Mouse (Mus musculus) heart, embryonic 13.5 days (tissue): ENCODE measurements around the gene Bri3. TPM values are rescaled to one million over a fixed set of nuclear protein-coding genes. Genes with fewer than 3 reads are reported as not detected.
"Not testable (repeated sequence)": the region's sequence is repeated elsewhere in the genome, so short reads cannot be mapped to it uniquely, and the experiment has no call there.

Experiments
- ATAC-seq: fragments of 200-750 bp; cut with Nextera tagmentation; 2 replicates; pipeline ENCODE4 v1.8.0; 2017; ENCODE audit warnings: moderate TSS enrichment; ENCODE audit not compliant: insufficient number of reproducible peaks, low FRiP score, low TSS enrichment; ENCODE audit errors: extremely low read depth
- H3K27ac ChIP-seq: fragments of 300-500 bp; sonication (generic); replicated peaks from 2 replicates; pipeline ENCODE4 v1.5.1; 2015; ENCODE audit warnings: moderate library complexity, mild to moderate bottlenecking, inconsistent platforms
- H3K27me3 ChIP-seq: fragments of 300-500 bp; sonication (generic); replicated peaks from 2 replicates; pipeline ENCODE4 v1.6.1; 2015; ENCODE audit warnings: mild to moderate bottlenecking, inconsistent platforms
- H3K36me3 ChIP-seq: fragments of 300-500 bp; sonication (generic); 2 replicates; pipeline ENCODE4 v1.6.1; 2015; ENCODE audit warnings: mild to moderate bottlenecking, inconsistent platforms
- H3K4me1 ChIP-seq: fragments of 300-500 bp; sonication (generic); 2 replicates; pipeline ENCODE4 v1.6.1; 2015; ENCODE audit warnings: inconsistent platforms
- H3K4me2 ChIP-seq: fragments of 300-500 bp; sonication (generic); 2 replicates; pipeline ENCODE4 v1.6.1; 2015; ENCODE audit warnings: inconsistent platforms, mild to moderate bottlenecking, moderate library complexity
- H3K4me3 ChIP-seq: fragments of 300-500 bp; sonication (generic); 2 replicates; pipeline ENCODE4 v1.5.1; 2015; ENCODE audit warnings: moderate library complexity, mild to moderate bottlenecking, inconsistent platforms
- H3K9ac ChIP-seq: fragments of 300-500 bp; sonication (generic); 2 replicates; pipeline ENCODE4 v1.6.1; 2015; ENCODE audit warnings: inconsistent platforms, mild to moderate bottlenecking, moderate library complexity
- H3K9me3 ChIP-seq: fragments of 300-500 bp; sonication (generic); 2 replicates; pipeline ENCODE4 v1.6.1; 2016; ENCODE audit warnings: inconsistent platforms
- WGBS: fragments of 180-500 bp; shearing (Covaris S2); methylation state at CpG from one replicate; pipeline ENCODE4 v1.1.7; 2015; ENCODE audit warnings: mixed read lengths; 5-methylcytosine and 5-hydroxymethylcytosine counted together
- polyA plus RNA-seq: library from polyadenylated mRNA; unstranded; fragments of >200 nt; fragmentation: Nextera tagmentation; extraction: Ambion mirVana; gene quantifications from 2 replicates; pipeline ENCODE4 v1.2.1, GENCODE M21; 2015

The Bri3 gene
- polyA plus RNA-seq, 1 experiment from 2014 or later = 126 TPM

- peaks cover 27% of the 10 kb centered on the region for H3K4me1 ChIP-seq
- ATAC-seq = no peak
- H3K4me2 ChIP-seq = no peak overlapping the region
- H3K9ac ChIP-seq = no peak overlapping the region
- no peak overlapping the region for H3K4me3 ChIP-seq
- no peaks in the 10 kb centered on the region for H3K9me3 ChIP-seq
- H3K36me3 ChIP-seq = no peaks in the 10 kb centered on the region
- peak overlapping the region; percentile 79 for H3K27ac ChIP-seq
- 67% methylated on average over 4 of the region's 4 CpGs for WGBS
- H3K27me3 ChIP-seq = no peaks in the 10 kb centered on the region
These were observed 64.7 kb downstream of the Bri3 start for GRCm38 (mm10) chr5:144308929-144309328.

- Histone ChIP-seq H3K4me2 (no peak overlapping the region), H3K27ac (no peak overlapping the region), H3K27me3 (no peaks in the 10 kb centered on the region), H3K9ac (no peak overlapping the region), H3K9me3 (no peaks in the 10 kb centered on the region), H3K36me3 (0 out of 2 replicates have a peak, but pooled peaks cover 6% of the 10 kb centered on the region), H3K4me1 (peaks cover 36% of the 10 kb centered on the region), H3K4me3 (no peak overlapping the region)
- ATAC-seq = no peak
- WGBS = 69% methylated on average over 7 of the region's 7 CpGs
These were observed 67.9 kb downstream of the Bri3 start for GRCm38 (mm10) chr5:144312183-144312582.

GRCm38 (mm10) chr5:144313335-144313734, 69.1 kb downstream of the Bri3 start:
- Histone ChIP-seq H3K27me3 (no peaks in the 10 kb centered on the region), H3K4me1 (peaks cover 44% of the 10 kb centered on the region), H3K9me3 (no peaks in the 10 kb centered on the region), H3K27ac (peak overlapping the region; percentile 49), H3K36me3 (0 out of 2 replicates have a peak, but pooled peaks cover 6% of the 10 kb centered on the region), H3K9ac (no peak overlapping the region), H3K4me3 (no peak overlapping the region), H3K4me2 (no peak overlapping the region)
- no peak for ATAC-seq
- 13% methylated on average over 5 of the region's 5 CpGs for WGBS

- no peak for ATAC-seq
- Histone ChIP-seq H3K27me3 (no peaks in the 10 kb centered on the region), H3K4me2 (no peak overlapping the region), H3K9ac (no peak overlapping the region), H3K4me3 (no peak overlapping the region), H3K27ac (no peak overlapping the region), H3K4me1 (peaks cover 38% of the 10 kb centered on the region), H3K9me3 (no peaks in the 10 kb centered on the region), H3K36me3 (0 out of 2 replicates have a peak, but pooled peaks cover 6% of the 10 kb centered on the region)
- WGBS = 76% methylated on average over 12 of the region's 12 CpGs
These were observed 70.7 kb downstream of the Bri3 start for GRCm38 (mm10) chr5:144314731-144315494.

GRCm38 (mm10) chr5:144316442-144316841, 72.2 kb downstream of the Bri3 start:
- Histone ChIP-seq H3K27ac (no peak overlapping the region), H3K4me3 (no peak overlapping the region), H3K4me2 (no peak overlapping the region), H3K9me3 (no peaks in the 10 kb centered on the region), H3K4me1 (peaks cover 49% of the 10 kb centered on the region), H3K9ac (no peak overlapping the region), H3K36me3 (0 out of 2 replicates have a peak, but pooled peaks cover 6% of the 10 kb centered on the region), H3K27me3 (no peaks in the 10 kb centered on the region)
- WGBS = 62% methylated on average over 3 of the region's 3 CpGs
- ATAC-seq = no peak

- Histone ChIP-seq H3K27ac (no peak overlapping the region), H3K4me2 (no peak overlapping the region), H3K4me3 (no peak overlapping the region), H3K36me3 (0 out of 2 replicates have a peak, but pooled peaks cover 6% of the 10 kb centered on the region), H3K9me3 (no peaks in the 10 kb centered on the region), H3K4me1 (peaks cover 53% of the 10 kb centered on the region), H3K27me3 (no peaks in the 10 kb centered on the region), H3K9ac (no peak overlapping the region)
- 89% methylated on average over 8 of the region's 8 CpGs for WGBS
- ATAC-seq = no peak
These were observed 73.2 kb downstream of the Bri3 start for GRCm38 (mm10) chr5:144317426-144317825.

- WGBS = 49% methylated on average over 6 of the region's 6 CpGs
- ATAC-seq = no peak
- 0 out of 2 replicates have a peak, but pooled peaks cover 6% of the 10 kb centered on the region for H3K36me3 ChIP-seq
- H3K4me2 ChIP-seq = no peak overlapping the region
- no peak overlapping the region for H3K27ac ChIP-seq
- H3K9ac ChIP-seq = no peak overlapping the region
- H3K9me3 ChIP-seq = no peaks in the 10 kb centered on the region
- H3K4me3 ChIP-seq = no peak overlapping the region
- H3K27me3 ChIP-seq = no peaks in the 10 kb centered on the region
- H3K4me1 ChIP-seq = peaks cover 50% of the 10 kb centered on the region
These were observed 74.0 kb downstream of the Bri3 start for GRCm38 (mm10) chr5:144318286-144318685.

GRCm38 (mm10) chr5:144321681-144322080, 77.4 kb downstream of the Bri3 start:
- Histone ChIP-seq H3K27ac (peak overlapping the region; percentile 67), H3K9me3 (no peaks in the 10 kb centered on the region), H3K4me3 (no peak overlapping the region), H3K4me2 (peak overlapping the region; percentile 21), H3K36me3 (no peaks in the 10 kb centered on the region), H3K27me3 (no peaks in the 10 kb centered on the region), H3K9ac (no peak overlapping the region), H3K4me1 (peaks cover 35% of the 10 kb centered on the region)
- WGBS = 18% methylated on average over 7 of the region's 7 CpGs
- no peak for ATAC-seq

- 63% methylated on average over 3 of the region's 3 CpGs for WGBS
- H3K9me3 ChIP-seq = no peaks in the 10 kb centered on the region
- no peak overlapping the region for H3K4me3 ChIP-seq
- H3K4me1 ChIP-seq = peaks cover 32% of the 10 kb centered on the region
- no peaks in the 10 kb centered on the region for H3K36me3 ChIP-seq
- H3K4me2 ChIP-seq = no peak overlapping the region
- H3K27ac ChIP-seq = no peak overlapping the region
- H3K27me3 ChIP-seq = no peaks in the 10 kb centered on the region
- H3K9ac ChIP-seq = no peak overlapping the region
- ATAC-seq = no peak
These were observed 78.5 kb downstream of the Bri3 start for GRCm38 (mm10) chr5:144322717-144323116.

GRCm38 (mm10) chr5:144334010-144334409, 89.8 kb downstream of the Bri3 start:
- no peaks in the 10 kb centered on the region for H3K36me3 ChIP-seq
- WGBS = 88% methylated on average over 11 of the region's 11 CpGs
- no peak overlapping the region for H3K4me2 ChIP-seq
- peaks cover 13% of the 10 kb centered on the region for H3K4me1 ChIP-seq
- ATAC-seq = no peak
- no peaks in the 10 kb centered on the region for H3K27me3 ChIP-seq
- no peak overlapping the region for H3K9ac ChIP-seq
- no peaks in the 10 kb centered on the region for H3K9me3 ChIP-seq
- H3K4me3 ChIP-seq = no peak overlapping the region
- H3K27ac ChIP-seq = no peak overlapping the region

- 58% methylated on average over 6 of the region's 6 CpGs for WGBS
- H3K4me1 ChIP-seq = peaks cover 14% of the 10 kb centered on the region
- not testable (repeated sequence) for H3K27me3 ChIP-seq, H3K36me3 ChIP-seq, H3K4me2 ChIP-seq, H3K4me3 ChIP-seq, ATAC-seq, H3K9me3 ChIP-seq, H3K27ac ChIP-seq, H3K9ac ChIP-seq
These were observed 91.1 kb downstream of the Bri3 start for GRCm38 (mm10) chr5:144335357-144335756.

GRCm38 (mm10) chr5:144338787-144339186, 94.5 kb downstream of the Bri3 start:
- H3K4me3 ChIP-seq = no peak overlapping the region
- no peaks in the 10 kb centered on the region for H3K27me3 ChIP-seq
- peaks cover 13% of the 10 kb centered on the region for H3K4me1 ChIP-seq
- no peaks in the 10 kb centered on the region for H3K9me3 ChIP-seq
- WGBS = 58% methylated on average over 1 of the region's 1 CpGs
- no peak overlapping the region for H3K9ac ChIP-seq
- no peak overlapping the region for H3K4me2 ChIP-seq
- ATAC-seq = no peak
- no peaks in the 10 kb centered on the region for H3K36me3 ChIP-seq
- H3K27ac ChIP-seq = no peak overlapping the region
